Mouse (Mus musculus): ENCODE data around the gene Lrrc47. TPM values are rescaled to one million over a fixed set of nuclear protein-coding genes. Genes with fewer than 3 reads are reported as not detected.

Lrrc47 gene
- polyA plus RNA-seq, 1 experiment from 2014 or later, result 12.3 TPM

- peak overlapping the region; percentile 100 for H3K4me3 ChIP-seq (ENCODE audit: low read depth, low read length)
- peak overlapping the region; percentile 98 for H3K4me2 ChIP-seq (ENCODE audit: low read depth, low read length, severe bottlenecking)
- DNase-seq (ENCODE audit: low spot score) (peak; percentile 60), ATAC-seq (replicated peaks; ENCODE audit: low FRiP score) (peak; percentile 16; the same call in 1 of the 2 replicates)
- WGBS, result 3% methylated on average over 46 of the region's 55 CpGs
- peak overlapping the region; percentile 87 for H3K9ac ChIP-seq (ENCODE audit: low read length)
- H3K9me3 ChIP-seq (ENCODE audit: control insufficient read depth, low read length), result no peaks in the 10 kb centered on the region
- peaks cover 10% of the 10 kb centered on the region; the same call in 1 of the 2 replicates for H3K4me1 ChIP-seq (replicated peaks; ENCODE audit: control insufficient read depth, insufficient read depth, low read length)
- H3K27me3 ChIP-seq (ENCODE audit: control insufficient read depth, insufficient read depth, low read length), result no peaks in the 10 kb centered on the region
- no peak overlapping the region for H3K27ac ChIP-seq (ENCODE audit: low read depth, low read length)
- peaks cover 1% of the 10 kb centered on the region; the same call in 1 of the 2 replicates for H3K36me3 ChIP-seq (ENCODE audit: control insufficient read depth, insufficient read depth, low read length)
These were observed 776 bp downstream of the Lrrc47 start for GRCm38 (mm10) chr4:154012132-154012882.

DNA sequence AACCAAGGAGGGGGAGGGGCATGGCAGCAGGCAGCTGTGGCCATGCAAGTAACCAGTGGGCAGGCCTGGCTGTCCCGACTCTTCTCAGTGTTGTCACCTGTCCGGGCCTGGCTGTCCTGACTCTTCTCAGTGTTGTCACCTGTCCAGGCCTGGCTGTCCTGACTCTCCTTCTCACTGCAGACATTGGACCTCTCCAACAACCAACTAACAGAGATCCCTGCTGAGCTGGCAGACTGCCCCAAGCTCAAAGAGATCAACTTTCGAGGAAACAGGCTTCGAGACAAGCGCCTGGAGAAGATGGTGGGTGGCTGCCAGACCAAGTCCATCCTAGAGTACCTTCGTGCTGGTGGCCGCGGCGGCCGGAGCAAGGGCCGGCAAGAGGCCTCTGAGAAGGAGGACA is 3.9 kb downstream of the Lrrc47 start:
- Histone ChIP-seq H3K4me1 (replicated peaks; ENCODE audit: control insufficient read depth, insufficient read depth, low read length) (peaks cover 10% of the 10 kb centered on the region; the same call in 1 of the 2 replicates), H3K27ac (ENCODE audit: low read depth, low read length) (no peak overlapping the region), H3K27me3 (ENCODE audit: control insufficient read depth, insufficient read depth, low read length) (no peaks in the 10 kb centered on the region), H3K4me2 (ENCODE audit: low read depth, low read length, severe bottlenecking) (no peak overlapping the region), H3K9me3 (ENCODE audit: control insufficient read depth, low read length) (no peaks in the 10 kb centered on the region), H3K9ac (ENCODE audit: low read length) (no peak overlapping the region), H3K4me3 (ENCODE audit: low read depth, low read length) (no peak overlapping the region), H3K36me3 (ENCODE audit: control insufficient read depth, insufficient read depth, low read length) (peaks cover 9% of the 10 kb centered on the region; the same call in 1 of the 2 replicates)
- ATAC-seq (replicated peaks; ENCODE audit: low FRiP score) (no peak), DNase-seq (ENCODE audit: low spot score) (no peak)
- 96% methylated on average over 11 of the region's 11 CpGs for WGBS

- Histone ChIP-seq H3K4me2 (ENCODE audit: low read depth, low read length, severe bottlenecking) (no peak overlapping the region), H3K9ac (ENCODE audit: low read length) (no peak overlapping the region), H3K36me3 (ENCODE audit: control insufficient read depth, insufficient read depth, low read length) (peaks cover 15% of the 10 kb centered on the region; the same call in 1 of the 2 replicates), H3K9me3 (ENCODE audit: control insufficient read depth, low read length) (no peaks in the 10 kb centered on the region), H3K27me3 (ENCODE audit: control insufficient read depth, insufficient read depth, low read length) (no peaks in the 10 kb centered on the region), H3K4me3 (ENCODE audit: low read depth, low read length) (no peak overlapping the region), H3K4me1 (replicated peaks; ENCODE audit: control insufficient read depth, insufficient read depth, low read length) (no peaks in the 10 kb centered on the region), H3K27ac (ENCODE audit: low read depth, low read length) (no peak overlapping the region)
- WGBS, result 78% methylated on average over 7 of the region's 7 CpGs
- peak; percentile 71 for DNase-seq (ENCODE audit: low spot score)
- no peak for ATAC-seq (replicated peaks; ENCODE audit: low FRiP score)
These were observed 8.0 kb downstream of the Lrrc47 start for GRCm38 (mm10) chr4:154019571-154019970.

DNA sequence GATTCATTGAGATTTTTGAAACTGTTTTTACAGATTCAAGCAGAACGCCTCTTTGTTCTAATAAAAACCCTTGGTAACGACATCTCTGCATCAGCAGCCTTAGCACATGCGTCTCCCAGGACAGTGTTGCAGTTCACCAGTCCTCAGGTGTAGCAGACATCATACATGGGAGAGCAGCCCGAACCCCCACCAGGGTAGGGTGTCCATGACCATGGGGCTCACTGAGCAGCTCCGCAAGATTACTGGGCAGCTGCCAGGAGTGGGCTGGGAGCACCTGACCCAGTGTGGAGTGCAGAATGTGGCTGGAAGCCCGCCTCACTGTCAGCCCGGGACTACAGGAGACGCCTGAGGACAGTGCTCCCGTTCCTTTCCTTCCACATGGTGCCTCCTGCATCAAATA is 9.9 kb downstream of the Lrrc47 start:
- Histone ChIP-seq H3K36me3 (ENCODE audit: control insufficient read depth, insufficient read depth, low read length) (peaks cover 15% of the 10 kb centered on the region; the same call in 1 of the 2 replicates), H3K27ac (ENCODE audit: low read depth, low read length) (no peak overlapping the region), H3K4me3 (ENCODE audit: low read depth, low read length) (no peak overlapping the region), H3K27me3 (ENCODE audit: control insufficient read depth, insufficient read depth, low read length) (peaks cover 2% of the 10 kb centered on the region), H3K4me1 (replicated peaks; ENCODE audit: control insufficient read depth, insufficient read depth, low read length) (peaks cover 5% of the 10 kb centered on the region; the same call in 1 of the 2 replicates), H3K9me3 (ENCODE audit: control insufficient read depth, low read length) (no peaks in the 10 kb centered on the region), H3K4me2 (ENCODE audit: low read depth, low read length, severe bottlenecking) (no peak overlapping the region), H3K9ac (ENCODE audit: low read length) (no peak overlapping the region)
- DNase-seq (ENCODE audit: low spot score) (no peak), ATAC-seq (replicated peaks; ENCODE audit: low FRiP score) (no peak)
- WGBS, result 92% methylated on average over 9 of the region's 9 CpGs

DNA sequence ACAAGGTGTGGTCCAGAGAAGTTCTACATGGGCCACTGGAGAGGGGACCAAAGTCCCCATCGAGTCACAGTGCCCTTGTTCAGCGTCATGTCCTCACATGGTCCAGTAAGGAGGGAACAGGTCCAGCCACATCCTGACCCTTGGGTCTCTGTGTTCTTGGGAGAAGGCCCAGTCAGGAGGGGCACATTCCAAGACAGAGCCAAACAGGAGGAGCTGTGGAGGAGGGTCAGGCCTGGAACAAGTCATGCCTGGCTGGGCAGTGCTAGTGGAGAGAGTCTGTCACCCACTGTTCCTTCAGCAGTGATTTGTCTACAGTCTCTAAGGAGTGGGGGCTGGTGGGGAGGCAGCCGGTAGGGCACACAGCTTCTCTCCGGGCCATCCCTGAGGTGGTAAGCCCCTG is 10.9 kb downstream of the Lrrc47 start:
- peaks cover 5% of the 10 kb centered on the region; the same call in 1 of the 2 replicates for H3K4me1 ChIP-seq (replicated peaks; ENCODE audit: control insufficient read depth, insufficient read depth, low read length)
- H3K36me3 ChIP-seq (ENCODE audit: control insufficient read depth, insufficient read depth, low read length), result peaks cover 12% of the 10 kb centered on the region; the same call in 1 of the 2 replicates
- no peak overlapping the region for H3K9ac ChIP-seq (ENCODE audit: low read length)
- H3K27ac ChIP-seq (ENCODE audit: low read depth, low read length), result no peak overlapping the region
- H3K4me3 ChIP-seq (ENCODE audit: low read depth, low read length), result no peak overlapping the region
- ATAC-seq (replicated peaks; ENCODE audit: low FRiP score) (no peak), DNase-seq (ENCODE audit: low spot score) (no peak)
- whole genome bisulfite sequencing, result 68% methylated on average over 4 of the region's 4 CpGs
- H3K27me3 ChIP-seq (ENCODE audit: control insufficient read depth, insufficient read depth, low read length), result peaks cover 2% of the 10 kb centered on the region
- H3K4me2 ChIP-seq (ENCODE audit: low read depth, low read length, severe bottlenecking), result no peak overlapping the region
- no peaks in the 10 kb centered on the region for H3K9me3 ChIP-seq (ENCODE audit: control insufficient read depth, low read length)

DNA sequence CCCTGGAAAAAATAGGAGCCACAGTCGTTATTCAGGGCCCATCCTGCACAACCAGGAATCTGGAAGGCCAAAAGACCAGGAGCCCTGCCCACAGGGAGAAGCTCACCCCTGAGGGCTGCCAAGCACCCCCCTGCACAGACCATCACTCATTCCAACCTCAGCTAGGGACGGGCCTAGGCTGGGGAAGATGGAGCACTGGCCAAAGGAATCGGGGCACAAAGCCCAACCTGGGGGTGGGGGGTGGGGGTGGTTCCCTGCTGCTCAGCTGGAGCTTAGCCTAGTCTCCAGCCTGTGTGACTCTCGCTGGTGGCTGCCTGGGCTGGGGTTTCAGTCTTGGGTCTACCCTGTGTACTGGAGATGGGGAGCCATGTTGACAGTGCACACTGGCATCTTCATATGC is 11.3 kb downstream of the Lrrc47 start:
- 32% methylated on average over 4 of the region's 4 CpGs for WGBS
- no peak for DNase-seq (ENCODE audit: low spot score)

GRCm38 (mm10) chr4:154023754-154024601 is 12.4 kb downstream of the Lrrc47 start:
- no peaks in the 10 kb centered on the region for H3K9me3 ChIP-seq (ENCODE audit: control insufficient read depth, low read length)
- no peak overlapping the region for H3K9ac ChIP-seq (ENCODE audit: low read length)
- no peak for ATAC-seq (replicated peaks; ENCODE audit: low FRiP score)
- no peak overlapping the region for H3K4me3 ChIP-seq (ENCODE audit: low read depth, low read length)
- H3K27me3 ChIP-seq (ENCODE audit: control insufficient read depth, insufficient read depth, low read length), result peaks cover 2% of the 10 kb centered on the region
- peaks cover 5% of the 10 kb centered on the region; the same call in 1 of the 2 replicates for H3K4me1 ChIP-seq (replicated peaks; ENCODE audit: control insufficient read depth, insufficient read depth, low read length)
- no peak overlapping the region for H3K27ac ChIP-seq (ENCODE audit: low read depth, low read length)
- no peak overlapping the region for H3K4me2 ChIP-seq (ENCODE audit: low read depth, low read length, severe bottlenecking)
- WGBS, result 29% methylated on average over 8 of the region's 8 CpGs
- DNase-seq (ENCODE audit: low spot score), result peak; percentile 58
- H3K36me3 ChIP-seq (ENCODE audit: control insufficient read depth, insufficient read depth, low read length), result peaks cover 6% of the 10 kb centered on the region; the same call in 1 of the 2 replicates

More for the DNA sequence above, 11.3 kb downstream of the Lrrc47 start:
- Histone ChIP-seq H3K27me3 (ENCODE audit: control insufficient read depth, insufficient read depth, low read length) (peaks cover 2% of the 10 kb centered on the region), H3K36me3 (ENCODE audit: control insufficient read depth, insufficient read depth, low read length) (peaks cover 12% of the 10 kb centered on the region; the same call in 1 of the 2 replicates), H3K4me3 (ENCODE audit: low read depth, low read length) (no peak overlapping the region), H3K4me1 (replicated peaks; ENCODE audit: control insufficient read depth, insufficient read depth, low read length) (peaks cover 5% of the 10 kb centered on the region; the same call in 1 of the 2 replicates), H3K9ac (ENCODE audit: low read length) (no peak overlapping the region), H3K27ac (ENCODE audit: low read depth, low read length) (no peak overlapping the region), H3K4me2 (ENCODE audit: low read depth, low read length, severe bottlenecking) (no peak overlapping the region), H3K9me3 (ENCODE audit: control insufficient read depth, low read length) (no peaks in the 10 kb centered on the region)
- no peak for ATAC-seq (replicated peaks; ENCODE audit: low FRiP score)

DNA sequence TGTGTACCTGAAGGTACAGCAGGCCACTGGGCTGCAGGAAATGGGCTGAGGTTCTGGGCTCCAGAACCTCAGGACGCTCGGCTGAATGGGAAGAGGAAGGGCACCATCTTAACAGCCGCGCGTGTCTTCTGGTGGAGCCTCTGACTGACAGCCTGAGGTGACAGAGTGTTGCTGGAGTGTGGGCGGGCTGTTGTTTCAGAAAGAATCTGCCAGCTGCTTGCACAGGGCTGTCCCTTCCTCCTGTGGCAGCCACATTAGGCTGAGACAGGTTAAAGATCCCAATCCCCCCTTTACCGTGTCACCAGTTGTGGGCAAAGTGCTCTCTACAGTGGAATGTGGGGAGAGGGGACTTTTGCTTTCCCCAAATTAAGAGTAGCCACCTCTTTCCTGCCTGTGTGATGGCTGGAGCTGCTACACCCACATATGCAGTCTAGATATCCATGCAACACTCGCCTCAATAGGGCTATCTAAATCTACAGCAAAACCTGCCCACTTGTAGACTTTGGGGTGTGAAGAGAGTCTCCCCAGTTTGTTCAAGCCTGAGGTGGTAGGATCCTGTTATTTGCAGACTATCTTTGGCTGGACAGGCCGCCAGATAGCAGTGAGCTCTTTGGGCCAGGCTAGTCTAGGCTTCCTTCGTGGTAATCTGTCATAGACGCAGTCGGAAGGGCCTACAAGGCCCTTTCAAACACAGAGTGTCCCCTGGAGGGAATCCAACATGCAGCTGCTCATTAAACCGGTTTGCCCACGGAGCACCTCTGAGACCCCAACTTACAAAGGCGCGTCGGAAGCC is 13.4 kb downstream of the Lrrc47 start:
- Histone ChIP-seq H3K9me3 (ENCODE audit: control insufficient read depth, low read length) (no peaks in the 10 kb centered on the region), H3K36me3 (ENCODE audit: control insufficient read depth, insufficient read depth, low read length) (peaks cover 6% of the 10 kb centered on the region; the same call in 1 of the 2 replicates), H3K4me2 (ENCODE audit: low read depth, low read length, severe bottlenecking) (peak overlapping the region; percentile 54; the same call in 1 of the 2 replicates), H3K27me3 (ENCODE audit: control insufficient read depth, insufficient read depth, low read length) (peaks cover 2% of the 10 kb centered on the region), H3K4me3 (ENCODE audit: low read depth, low read length) (peak overlapping the region; percentile 14; the same call in 1 of the 2 replicates), H3K9ac (ENCODE audit: low read length) (no peak overlapping the region), H3K4me1 (replicated peaks; ENCODE audit: control insufficient read depth, insufficient read depth, low read length) (peaks cover 5% of the 10 kb centered on the region; the same call in 1 of the 2 replicates), H3K27ac (ENCODE audit: low read depth, low read length) (no peak overlapping the region)
- WGBS, result 39% methylated on average over 17 of the region's 17 CpGs
- DNase-seq (ENCODE audit: low spot score) (no peak), ATAC-seq (replicated peaks; ENCODE audit: low FRiP score) (no peak)
